16 mouse cellular contexts compared by ENCODE assay signal in genomic region chr16:26608003-26608402, GRCm38 (mm10).
"Had no signal": no experiment of that assay in that cellular context is flagged by ENCODE, and none has a peak within 500 bp of the region (broad histone marks: within the 10 kb centered on the region; RNA-seq: fewer than 3 reads in every experiment).

No protein-coding gene starts in this region.

- ATAC-seq: midbrain, embryonic 16.5 days had no signal

- H3K27me3 ChIP-seq: midbrain, embryonic 12.5 days; neural tube, embryonic 13.5 days; neural tube, embryonic 15.5 days; stomach, embryonic 15.5 days had no signal

- H3K4me3 ChIP-seq: midbrain, embryonic 10.5 days; midbrain, embryonic 12.5 days; myocyte; neural tube, embryonic 13.5 days; neural tube, embryonic 15.5 days; stomach, embryonic 15.5 days had no signal

- H3K27ac ChIP-seq: midbrain, embryonic 10.5 days; midbrain, embryonic 12.5 days; neural tube, embryonic 13.5 days; neural tube, embryonic 15.5 days; stomach, embryonic 15.5 days; stomach, postnatal 0 days had no signal

- H3K9me3 ChIP-seq: midbrain, embryonic 10.5 days; midbrain, embryonic 12.5 days; neural tube, embryonic 13.5 days; neural tube, embryonic 15.5 days; stomach, embryonic 15.5 days had no signal

- DNase-seq: lung, embryonic 14.5 days; lung, postnatal 10 days; lung, postnatal 4 days; midbrain, embryonic 14.5 days; right cerebral cortex, postnatal 14 days; thymus, adult 2 months; thymus, postnatal 25 days; thymus, postnatal 4 days had no signal

- H3K9ac ChIP-seq: lung, embryonic 14.5 days; midbrain, embryonic 12.5 days; neural tube, embryonic 13.5 days; neural tube, embryonic 15.5 days; stomach, embryonic 15.5 days had no signal

- H3K4me2 ChIP-seq: lung, embryonic 14.5 days; midbrain, embryonic 12.5 days; neural tube, embryonic 13.5 days; neural tube, embryonic 15.5 days; stomach, embryonic 15.5 days had no signal

- H3K36me3 ChIP-seq: midbrain, embryonic 10.5 days; midbrain, embryonic 12.5 days; neural tube, embryonic 13.5 days; neural tube, embryonic 15.5 days; stomach, embryonic 15.5 days had no signal

- H3K4me1 ChIP-seq: midbrain, embryonic 10.5 days; midbrain, embryonic 12.5 days; neural tube, embryonic 13.5 days; neural tube, embryonic 15.5 days; stomach, embryonic 15.5 days had no signal
